Mouse (Mus musculus) heart, postnatal 0 days (tissue): Measurements from ENCODE around the gene Acot11.

Experiments used
- CTCF ChIP-seq: IDR thresholded peaks from 2 replicates; pipeline ENCODE4 v1.5.1; 2016; ENCODE audit warnings: antibody characterized with exemption, control low read depth, low read depth
- EP300 ChIP-seq: IDR thresholded peaks from 2 replicates; pipeline ENCODE4 v1.6.1; 2016; ENCODE audit warnings: antibody characterized with exemption, low read depth

DNA sequence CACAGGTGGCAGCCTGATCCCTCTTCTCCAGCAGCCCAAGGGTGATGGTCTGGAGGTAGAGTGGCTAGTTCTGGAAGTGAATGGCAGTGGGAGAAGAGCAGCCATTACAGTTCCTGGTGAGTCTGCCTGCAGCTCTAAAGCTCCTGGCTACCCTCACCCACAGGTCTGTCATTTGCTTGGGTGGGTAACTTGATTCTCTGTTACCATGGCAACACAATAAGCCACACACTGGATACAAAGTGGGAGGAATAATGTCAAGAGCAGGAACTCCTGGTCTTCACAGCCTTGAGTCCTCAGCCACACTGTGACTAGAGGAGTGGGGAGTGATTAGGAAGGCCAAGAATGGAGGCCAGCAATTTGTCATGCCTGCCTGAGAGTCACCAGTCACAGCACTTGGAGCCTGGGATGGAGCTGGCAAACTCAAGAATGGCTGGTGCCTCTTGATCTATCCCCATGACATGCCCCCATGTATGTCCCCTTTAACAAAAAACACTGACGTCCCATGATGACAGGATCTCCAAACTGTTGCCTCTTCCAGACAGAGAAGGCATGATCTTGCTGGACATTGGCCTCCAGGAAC, 57.7 kb downstream of the Acot11 start:
- TF ChIP-seq EP300 (no peak), CTCF (no peak)
